Mouse (Mus musculus) thymus, postnatal 4 days (tissue): Measurements from ENCODE around the gene Dnajb6.
"Not testable (repeated sequence)": the region's sequence is repeated elsewhere in the genome, so short reads cannot be mapped to it uniquely, and the experiment has no call there.

Experiments used
- DNase-seq: peaks from one replicate; pipeline ENCODE4 v3.0.0; 2021

Dnajb6 gene

GRCm38 (mm10) chr5:29735557-29736061, at the start of gene Dnajb6, which contains the start of gene Gm5129:
Dnajb6 (plus strand) TSS chr5:29735688.
Gm5129 (minus strand) TSS chr5:29735936.
- DNase-seq = peak; percentile 98

- DNase-seq = peak; percentile 58
These were observed 47.8 kb upstream of the Dnajb6 start for GRCm38 (mm10) chr5:29687671-29688070.

GRCm38 (mm10) chr5:29688352-29688751, 47.1 kb upstream of the Dnajb6 start:
- DNase-seq = no peak

DNA sequence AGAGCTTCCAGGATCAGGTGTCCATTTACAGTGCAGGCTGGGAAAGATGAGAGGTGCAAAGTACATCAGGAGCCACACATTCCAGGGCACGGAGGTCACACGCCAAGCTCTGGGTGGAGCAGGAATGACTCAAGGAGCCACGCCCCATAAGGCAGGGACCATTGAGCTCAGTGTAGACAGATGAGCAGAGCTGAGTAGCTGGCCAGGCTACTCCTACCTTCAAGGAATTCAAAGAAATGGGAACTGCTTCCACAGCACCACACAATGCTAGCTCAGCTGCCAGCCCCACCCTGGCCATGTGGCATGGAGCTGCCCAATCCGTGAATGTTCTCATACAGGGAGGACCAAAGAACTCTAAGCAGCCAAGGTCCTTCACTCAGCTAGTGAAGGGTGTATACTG, 37.0 kb upstream of the Dnajb6 start:
- DNase-seq = no peak

GRCm38 (mm10) chr5:29699520-29700202, 35.8 kb upstream of the Dnajb6 start:
- no peak for DNase-seq

DNA sequence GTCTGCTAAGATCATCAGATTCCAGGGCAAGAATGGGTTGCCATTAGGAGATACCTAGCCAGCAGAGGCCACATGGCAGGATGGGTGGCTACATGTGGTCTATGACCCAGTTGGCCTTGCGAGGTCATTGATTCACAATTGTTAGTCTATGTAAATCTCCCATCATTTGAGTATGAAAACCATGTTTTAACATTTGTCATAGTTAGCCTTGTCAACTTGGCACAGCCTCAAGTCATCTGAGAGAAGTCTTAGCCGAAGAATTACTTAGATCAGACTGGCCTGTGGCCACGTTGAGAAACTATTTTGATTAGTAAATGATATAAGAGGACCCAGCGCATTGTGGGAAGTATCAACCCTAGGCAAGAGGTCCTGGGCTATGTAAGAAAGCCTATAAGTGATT, 28.2 kb upstream of the Dnajb6 start:
- no peak for DNase-seq

GRCm38 (mm10) chr5:29708258-29708657, 27.2 kb upstream of the Dnajb6 start:
- DNase-seq = no peak

GRCm38 (mm10) chr5:29711631-29712030, 23.9 kb upstream of the Dnajb6 start:
- DNase-seq = no peak

DNA sequence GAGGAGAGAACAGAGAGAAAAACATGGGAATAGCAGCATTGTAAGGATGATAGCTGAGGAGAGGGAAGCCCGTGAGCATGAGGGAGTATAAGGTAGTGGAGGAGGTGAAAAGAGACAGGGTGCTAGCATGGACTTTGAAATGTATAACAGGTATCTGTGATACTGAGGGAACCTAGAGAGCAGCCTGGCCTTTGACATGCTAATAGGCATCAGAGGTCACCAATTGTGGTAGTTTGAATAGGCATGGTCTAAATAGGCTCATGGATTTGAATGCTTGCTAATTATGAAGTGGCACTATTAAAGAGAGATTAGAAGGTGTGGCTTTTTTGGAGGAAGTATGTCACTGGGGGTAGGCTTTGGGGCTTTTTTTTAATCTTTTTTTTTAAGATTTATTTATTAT, 22.6 kb upstream of the Dnajb6 start:
- DNase-seq = no peak

DNA sequence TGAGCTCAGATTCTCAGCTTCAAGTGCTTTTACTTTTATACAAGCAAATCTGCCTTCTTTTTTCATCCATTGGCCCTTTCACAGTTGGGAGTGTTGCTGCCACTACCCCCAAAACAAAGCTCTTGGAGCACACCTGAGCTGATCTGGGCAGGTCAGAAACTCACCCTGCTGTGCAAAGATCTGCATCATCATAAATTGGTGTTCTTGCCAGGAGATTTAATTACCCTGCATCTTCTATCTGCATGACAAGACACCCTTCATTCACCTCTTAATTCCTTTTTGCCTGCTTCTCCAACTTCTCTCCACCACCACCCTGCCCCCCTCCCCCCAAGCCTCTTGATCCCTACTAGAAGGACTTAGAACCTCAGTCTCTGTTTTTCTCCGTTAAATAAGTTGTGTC, 14.3 kb upstream of the Dnajb6 start:
- no peak for DNase-seq

DNA sequence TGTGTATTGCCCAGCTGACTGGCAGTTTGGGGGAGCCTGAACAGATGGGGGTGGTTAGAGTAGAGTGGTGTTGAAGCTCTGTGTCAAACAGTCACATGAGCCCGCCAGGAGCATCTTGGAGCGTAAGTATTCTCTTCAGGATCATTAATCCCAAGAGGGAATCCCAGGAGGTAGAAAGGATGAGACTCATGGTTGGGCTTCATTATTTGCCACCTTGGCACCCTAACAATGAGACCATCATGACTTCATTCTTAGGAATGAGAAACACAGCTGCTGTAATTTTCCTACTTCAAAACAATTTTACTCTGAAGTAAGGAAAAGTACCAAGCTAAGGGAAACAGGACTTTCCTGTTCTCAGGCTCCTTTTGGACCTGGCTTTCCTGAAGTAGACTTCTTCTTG, 10.1 kb upstream of the Dnajb6 start:
- DNase-seq = no peak

DNA sequence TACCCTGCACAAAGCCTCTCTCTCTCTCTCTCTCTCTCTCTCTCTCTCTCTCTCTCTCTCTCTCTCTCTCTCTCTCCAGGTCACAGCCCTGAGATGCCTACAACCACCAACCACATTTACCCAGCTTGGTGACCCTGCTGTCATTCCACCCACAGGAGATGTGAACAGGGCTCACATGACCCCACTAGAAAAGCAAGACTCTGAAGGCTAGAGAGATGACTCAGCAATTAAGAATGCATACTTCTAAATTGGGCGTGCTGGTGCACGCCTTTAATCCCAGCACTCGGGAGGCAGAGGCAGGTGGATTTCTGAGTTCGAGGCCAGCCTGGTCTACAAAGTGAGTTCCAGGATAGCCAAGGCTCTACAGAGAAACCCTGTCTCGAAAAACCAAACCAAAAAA, 9.4 kb upstream of the Dnajb6 start:
- not testable (repeated sequence) for DNase-seq

DNA sequence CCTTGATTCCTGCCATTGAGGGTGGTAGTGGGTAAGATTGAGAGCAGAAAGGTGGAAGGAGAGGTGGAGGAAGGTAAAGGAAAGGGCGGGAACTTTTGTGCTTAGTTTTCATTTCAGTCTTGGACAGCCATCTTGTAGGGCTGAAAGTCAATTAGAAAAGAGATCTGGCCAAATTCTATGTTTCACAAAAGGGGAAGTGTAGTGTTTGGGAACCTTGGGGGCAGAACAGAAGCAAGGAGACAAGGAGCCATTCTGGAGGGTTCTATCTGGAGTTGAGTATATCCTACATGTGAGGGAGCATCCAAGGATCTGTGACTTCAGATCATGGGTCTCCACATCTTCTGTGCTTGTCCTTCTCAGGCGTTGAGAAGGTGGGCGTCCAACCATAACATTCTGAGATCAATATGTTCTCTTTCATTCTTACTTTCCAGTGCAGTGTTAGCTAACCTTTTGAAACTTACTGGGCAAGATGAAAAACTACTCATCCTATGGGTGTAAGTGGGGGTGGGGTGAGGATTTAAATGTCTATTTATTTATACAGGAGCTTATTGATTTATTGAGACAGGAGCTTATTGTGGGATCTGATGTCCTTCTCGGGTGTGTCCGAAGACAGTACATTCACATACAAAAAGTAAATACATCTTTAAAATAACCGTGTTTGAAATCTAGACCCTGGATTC, 517 bp upstream of the Dnajb6 start:
- DNase-seq = no peak

GRCm38 (mm10) chr5:29736073-29736900, 799 bp downstream of the Dnajb6 start:
- DNase-seq = no peak

DNA sequence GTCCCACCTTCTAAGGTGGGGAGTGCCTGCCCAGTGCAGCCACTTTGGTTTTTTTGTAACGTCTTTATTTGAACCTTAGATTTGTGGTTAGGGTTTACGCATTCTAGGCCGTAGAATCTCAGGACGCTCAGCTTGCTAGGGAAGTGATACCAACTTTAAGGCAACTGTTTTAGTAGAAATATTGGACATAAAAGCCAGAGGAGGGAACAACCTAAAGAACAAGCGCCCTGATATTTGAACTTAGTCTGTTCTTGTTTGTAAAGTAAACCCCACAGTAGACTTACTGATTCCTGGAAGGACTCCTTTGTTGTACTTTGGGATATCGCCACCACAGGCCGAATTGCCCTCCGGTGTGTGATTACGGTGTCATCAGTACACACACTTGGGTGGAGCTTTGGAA, 1.5 kb downstream of the Dnajb6 start:
- no peak for DNase-seq

- no peak for DNase-seq
These were observed 2.0 kb downstream of the Dnajb6 start for GRCm38 (mm10) chr5:29737471-29737870.

DNA sequence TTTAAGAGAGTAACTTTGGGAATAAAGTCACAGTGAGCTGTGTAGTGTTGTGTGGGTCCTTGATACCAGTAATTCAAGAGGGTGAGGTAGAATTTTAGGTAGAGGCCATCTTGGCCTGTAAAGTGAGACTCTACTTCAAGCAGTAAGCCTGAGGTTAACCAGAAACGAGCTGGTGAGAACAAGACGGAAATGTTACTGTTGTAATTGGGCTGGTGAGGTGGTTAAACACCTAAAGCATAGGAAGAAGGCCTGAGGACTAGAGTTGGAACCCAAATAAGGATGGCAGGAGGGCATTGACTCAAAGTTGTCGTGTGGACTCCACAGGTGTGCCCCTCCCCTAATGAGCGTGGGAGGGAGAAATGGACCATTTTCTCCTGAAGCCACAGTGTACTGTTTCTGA, 2.6 kb downstream of the Dnajb6 start:
- no peak for DNase-seq

GRCm38 (mm10) chr5:29740651-29741050, 5.2 kb downstream of the Dnajb6 start:
- DNase-seq = no peak

- no peak for DNase-seq
These were observed 5.6 kb downstream of the Dnajb6 start for GRCm38 (mm10) chr5:29741093-29741492.

- no peak for DNase-seq
These were observed 12.2 kb downstream of the Dnajb6 start for GRCm38 (mm10) chr5:29747661-29748060.

DNA sequence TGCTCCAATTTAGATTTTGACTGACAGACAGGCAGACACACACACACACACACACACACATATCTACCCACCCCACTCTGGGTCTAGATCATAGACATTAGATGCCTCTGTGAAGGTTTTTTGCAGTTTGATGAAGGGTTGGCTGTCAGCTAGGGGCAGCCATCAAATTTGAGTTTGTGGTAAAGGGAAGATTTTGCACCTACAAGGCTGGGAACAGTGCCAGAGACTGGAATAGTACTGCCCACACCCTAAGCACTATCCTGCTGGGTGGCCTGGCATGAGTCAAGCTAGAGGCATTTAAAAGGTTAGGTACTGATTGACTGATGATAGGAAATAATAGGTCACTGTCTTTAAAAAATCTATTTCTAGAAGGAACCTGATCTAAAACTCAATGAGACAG, 15.8 kb downstream of the Dnajb6 start:
- no peak for DNase-seq

GRCm38 (mm10) chr5:29752894-29753293, 17.4 kb downstream of the Dnajb6 start:
- no peak for DNase-seq

- DNase-seq = no peak
These were observed 23.8 kb downstream of the Dnajb6 start for GRCm38 (mm10) chr5:29759318-29759717.

DNA sequence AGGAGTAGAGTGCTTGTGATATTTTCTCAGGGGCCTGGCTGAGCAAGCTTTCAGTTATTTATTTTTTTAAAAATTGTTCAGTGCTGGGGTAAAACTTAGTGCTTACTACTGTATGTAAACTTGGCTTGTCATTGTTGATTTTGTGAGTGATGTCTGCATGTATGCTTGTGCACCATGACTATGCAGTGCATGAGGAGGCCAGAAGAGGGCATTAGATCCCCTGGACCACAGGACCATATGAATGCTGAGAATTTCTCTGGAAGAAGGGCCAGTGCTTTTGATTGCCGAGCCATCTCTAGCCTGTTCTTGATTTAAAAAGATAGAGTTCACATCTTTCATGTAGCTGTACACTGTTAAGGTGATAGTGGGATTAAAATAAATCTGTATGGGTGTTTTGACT, 35.4 kb downstream of the Dnajb6 start:
- peak; percentile 28 for DNase-seq
